Mouse (Mus musculus) urinary bladder, postnatal 25 days (tissue): Measurements from ENCODE around the gene Klk7.
A peak's percentile ranks its signal among the peaks of the same experiment; 100 is the strongest.

ENCODE experiments used
- DNase-seq: peaks from one replicate; pipeline ENCODE4 v3.0.0; 2022; ENCODE audit warnings: low spot score

Klk7 gene

DNA sequence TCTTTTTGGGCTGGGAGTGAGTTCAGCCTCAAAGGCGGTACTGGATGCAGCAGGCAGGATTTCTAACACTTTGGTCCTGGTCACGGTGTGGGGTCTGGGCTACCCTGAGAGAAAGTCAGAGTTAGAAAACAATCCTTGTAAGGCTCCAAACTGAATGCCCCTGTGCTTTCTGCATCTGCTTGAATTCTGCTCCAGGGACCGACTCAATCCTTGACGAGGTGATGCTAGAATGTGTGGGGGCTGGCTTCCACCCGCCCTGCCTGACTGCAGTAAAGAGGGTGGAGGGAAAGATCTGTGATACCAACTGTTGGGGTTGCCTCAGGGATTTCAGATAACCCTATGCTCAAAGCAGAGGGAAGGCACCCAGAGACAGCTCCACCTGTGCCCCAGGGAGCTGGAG lies at the start of gene Klk7:
Klk7 (plus strand) TSS at position 301 of the 400 bp plus-strand sequence.
- no peak for DNase-seq

DNA sequence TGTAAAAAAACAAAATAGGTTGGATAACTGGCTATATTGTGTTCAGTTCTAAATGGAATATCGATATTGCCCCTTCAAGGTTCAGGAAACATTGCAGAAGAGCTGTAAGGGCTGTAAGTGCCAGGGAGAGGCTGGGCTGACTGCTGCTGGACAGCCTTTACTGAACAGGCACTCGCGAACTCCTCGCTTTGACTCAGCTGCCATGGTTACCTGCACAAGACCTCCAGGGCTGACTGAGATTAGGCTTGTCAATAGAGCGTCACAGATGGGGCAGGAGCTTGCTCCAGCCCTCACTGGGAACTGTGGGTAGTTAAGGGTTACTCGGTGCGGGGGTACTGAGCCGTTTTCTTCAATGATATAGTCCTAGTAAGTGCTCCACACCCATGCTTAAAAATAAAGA lies 44.6 kb upstream of the Klk7 start:
- no peak for DNase-seq

DNA sequence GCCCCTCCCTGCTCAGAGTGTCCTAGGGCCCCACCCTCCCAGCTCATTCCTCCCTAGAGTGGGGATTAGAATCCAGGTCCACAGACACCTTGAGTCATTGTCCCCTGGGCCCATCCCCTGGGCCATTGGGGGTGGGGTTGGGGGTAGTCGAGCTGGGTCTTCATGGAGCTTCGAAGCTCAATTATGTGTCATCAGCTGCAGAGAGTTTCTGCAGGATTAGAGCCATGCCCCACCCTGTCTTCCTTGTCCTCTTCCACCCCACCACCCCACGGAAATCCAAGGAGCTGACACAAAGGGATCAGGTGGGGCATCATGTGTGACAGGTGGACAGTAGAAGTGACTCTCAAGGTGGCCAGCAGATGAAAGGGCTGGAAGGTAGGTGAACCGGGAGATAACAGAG lies 42.5 kb upstream of the Klk7 start, which contains the start of gene Klk12:
Klk12 (plus strand) TSS at position 301 of the 400 bp plus-strand sequence.
- DNase-seq: no peak

DNA sequence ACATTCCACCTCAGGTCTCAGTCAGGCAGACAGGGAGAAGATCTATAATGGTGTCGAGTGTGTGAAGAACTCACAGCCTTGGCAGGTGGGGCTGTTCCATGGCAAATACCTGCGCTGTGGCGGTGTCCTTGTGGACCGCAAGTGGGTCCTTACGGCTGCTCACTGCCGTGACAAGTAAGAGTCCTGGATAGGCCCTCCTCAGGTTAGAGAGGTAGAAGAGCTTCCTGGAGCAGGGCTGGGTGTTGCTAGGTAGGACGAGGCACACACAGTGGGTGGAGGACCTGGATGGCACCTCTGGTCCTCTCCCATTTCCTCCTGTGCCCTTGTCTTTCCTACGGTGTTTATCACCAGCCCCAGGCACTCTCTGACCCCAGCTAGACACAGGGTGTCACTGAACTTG lies 41.5 kb upstream of the Klk7 start:
- no peak for DNase-seq

DNA sequence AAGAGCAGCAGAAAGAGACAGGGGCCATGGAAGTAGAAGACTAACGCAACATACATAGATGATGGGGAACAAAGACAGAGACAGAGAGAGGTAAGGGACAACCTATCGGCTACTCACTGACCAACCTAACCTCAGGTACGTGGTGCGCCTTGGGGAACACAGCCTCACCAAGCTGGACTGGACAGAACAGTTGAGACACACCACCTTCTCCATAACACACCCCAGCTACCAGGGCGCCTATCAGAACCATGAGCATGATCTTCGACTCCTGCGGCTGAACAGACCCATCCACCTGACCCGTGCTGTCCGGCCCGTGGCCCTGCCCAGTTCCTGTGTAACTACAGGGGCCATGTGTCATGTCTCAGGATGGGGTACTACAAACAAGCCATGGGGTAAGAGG lies 40.4 kb upstream of the Klk7 start:
- DNase-seq: no peak

DNA sequence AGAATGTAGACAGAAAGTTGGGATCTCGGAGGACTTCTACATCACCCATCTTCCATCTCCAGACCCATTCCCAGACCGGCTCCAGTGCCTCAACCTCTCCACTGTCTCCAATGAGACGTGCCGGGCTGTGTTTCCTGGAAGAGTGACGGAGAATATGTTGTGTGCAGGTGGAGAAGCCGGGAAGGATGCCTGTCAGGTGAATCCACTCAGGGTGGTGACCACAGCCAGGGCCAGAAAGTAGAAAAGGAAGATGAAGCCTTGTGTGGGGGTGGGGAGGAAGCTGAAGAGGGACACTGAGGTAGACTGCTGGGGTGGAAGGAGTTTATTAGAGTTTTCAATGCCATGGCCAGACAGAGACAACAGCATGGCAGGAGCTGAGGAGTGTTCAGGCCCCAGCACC lies 39.2 kb upstream of the Klk7 start:
- no peak for DNase-seq

DNA sequence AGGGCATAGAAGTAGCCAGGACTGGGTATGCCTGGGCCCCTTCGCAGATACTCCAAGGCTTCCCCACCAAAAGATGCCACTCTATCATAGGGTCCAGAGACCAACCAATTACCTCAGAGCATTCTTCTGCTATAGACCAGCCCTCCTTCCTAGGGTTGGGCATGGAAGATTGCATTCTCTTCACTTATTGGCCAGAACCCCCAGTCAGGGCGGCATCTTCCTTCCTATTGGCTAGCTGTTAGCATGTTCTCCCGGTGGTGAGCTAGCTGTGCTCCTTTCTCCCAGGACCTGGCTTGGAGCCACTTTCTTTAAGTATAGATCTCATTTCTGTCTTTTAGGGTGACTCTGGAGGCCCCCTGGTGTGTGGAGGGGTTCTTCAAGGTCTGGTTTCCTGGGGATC lies 38.2 kb upstream of the Klk7 start:
- DNase-seq: no peak

DNA sequence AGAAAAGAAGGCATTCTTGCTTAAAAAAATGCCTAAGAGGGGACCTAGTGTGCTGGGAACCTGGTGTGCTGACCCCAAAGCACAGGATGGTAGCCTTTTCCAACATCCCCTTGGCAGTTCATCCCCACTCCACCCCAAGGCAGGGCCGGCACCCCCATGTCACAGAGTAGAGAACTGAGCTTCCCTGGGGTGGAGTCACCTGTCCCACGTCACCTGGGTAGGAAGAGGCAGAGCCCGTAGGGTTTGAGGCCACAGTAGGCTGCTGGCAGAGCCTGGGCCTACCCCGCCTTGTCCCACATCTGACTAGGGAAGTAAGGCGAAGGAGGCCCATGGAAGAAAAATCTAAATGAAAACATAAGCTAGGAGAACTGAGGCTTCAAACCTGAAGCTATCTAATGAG lies 36.7 kb upstream of the Klk7 start, which contains the start of gene Klk11:
Klk11 (plus strand) TSS at position 241 of the 400 bp plus-strand sequence.
- no peak for DNase-seq

DNA sequence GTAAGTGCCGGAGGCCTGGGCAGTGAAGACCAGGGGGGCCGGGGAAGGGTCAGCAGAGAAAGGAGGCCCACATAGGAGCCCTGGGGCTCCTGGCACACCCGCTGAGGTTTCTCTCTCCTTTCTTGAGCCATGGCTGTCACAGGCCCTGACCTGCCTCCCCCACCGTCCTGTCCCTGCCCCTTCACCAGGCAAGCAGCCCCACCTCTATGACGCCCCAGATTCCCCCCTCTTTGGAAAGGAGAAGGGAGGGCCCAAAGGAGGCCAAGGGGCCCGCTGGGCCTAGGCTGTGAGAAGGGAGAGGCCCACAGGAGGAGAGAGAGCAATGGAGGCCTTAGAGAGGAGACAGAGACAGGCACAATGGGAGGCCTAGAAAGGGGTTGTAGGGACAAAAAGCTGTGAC lies 36.3 kb upstream of the Klk7 start:
- no peak for DNase-seq

DNA sequence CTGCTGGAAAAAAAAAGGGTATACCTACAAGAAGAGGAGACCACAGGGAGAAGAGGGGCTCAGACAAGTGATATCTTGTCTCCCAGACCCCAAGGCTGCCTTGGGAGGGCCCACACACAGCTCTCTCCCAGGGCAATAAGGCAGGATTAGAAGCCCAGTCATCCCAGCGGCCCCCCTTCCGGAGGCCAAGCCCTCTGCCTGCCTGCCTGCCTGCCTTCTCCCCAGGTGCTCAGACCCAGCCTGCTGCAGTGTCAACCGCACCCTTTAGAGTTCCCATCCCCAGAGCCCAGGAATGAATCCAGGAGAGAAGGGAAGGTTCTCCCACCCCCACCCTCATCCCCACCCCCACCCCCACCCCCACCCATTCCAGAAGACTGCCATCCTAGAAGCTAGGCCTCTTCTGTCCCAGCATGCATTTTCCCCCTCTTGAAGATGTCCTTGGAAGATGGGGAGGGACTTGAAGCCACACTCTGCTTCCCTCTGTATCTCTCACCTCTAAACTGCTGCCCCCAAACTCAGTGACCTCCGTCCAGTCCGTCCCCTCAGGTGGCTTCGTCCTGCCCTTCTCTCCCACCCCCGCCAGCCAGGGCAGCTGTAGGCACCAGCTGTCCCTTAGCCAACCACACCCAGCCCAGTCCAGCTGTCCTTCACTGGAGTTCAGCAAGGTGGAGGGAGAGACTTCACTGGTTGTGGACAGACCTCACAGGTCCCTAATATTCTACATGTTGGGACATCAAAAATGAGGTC lies 35.6 kb upstream of the Klk7 start:
- DNase-seq: no peak

DNA sequence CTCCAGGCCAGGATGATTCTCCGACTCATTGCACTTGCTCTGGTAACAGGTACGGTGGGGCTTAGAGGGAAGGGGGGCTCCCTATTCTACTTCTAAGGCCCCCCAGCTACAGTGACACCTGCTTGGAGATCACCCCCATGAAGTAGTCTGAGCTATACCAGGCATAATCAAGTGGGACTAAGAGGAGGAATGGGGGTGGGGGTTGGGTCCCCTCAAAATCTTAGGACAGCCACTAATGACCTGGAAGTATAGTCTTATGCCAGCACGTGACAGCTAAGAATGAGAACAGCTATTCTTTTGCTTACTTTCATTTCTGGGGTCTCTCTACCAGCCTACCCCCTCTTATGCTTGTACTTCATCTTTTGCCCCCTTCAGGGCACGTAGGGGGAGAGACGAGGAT lies 34.6 kb upstream of the Klk7 start:
- no peak for DNase-seq

DNA sequence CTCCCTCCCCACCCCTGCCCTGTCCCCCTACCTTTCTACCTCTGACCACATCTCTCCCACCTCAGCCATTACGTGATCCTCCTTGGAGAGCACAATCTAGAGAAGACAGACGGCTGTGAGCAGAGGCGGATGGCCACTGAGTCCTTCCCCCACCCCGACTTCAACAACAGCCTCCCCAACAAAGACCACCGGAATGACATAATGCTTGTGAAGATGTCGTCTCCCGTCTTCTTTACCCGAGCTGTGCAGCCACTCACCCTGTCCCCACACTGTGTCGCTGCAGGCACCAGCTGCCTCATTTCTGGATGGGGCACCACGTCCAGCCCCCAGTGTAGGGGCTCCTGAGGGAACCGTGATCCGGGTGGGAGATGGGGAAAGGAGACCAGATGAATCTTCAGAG lies 33.7 kb upstream of the Klk7 start:
- DNase-seq: no peak

DNA sequence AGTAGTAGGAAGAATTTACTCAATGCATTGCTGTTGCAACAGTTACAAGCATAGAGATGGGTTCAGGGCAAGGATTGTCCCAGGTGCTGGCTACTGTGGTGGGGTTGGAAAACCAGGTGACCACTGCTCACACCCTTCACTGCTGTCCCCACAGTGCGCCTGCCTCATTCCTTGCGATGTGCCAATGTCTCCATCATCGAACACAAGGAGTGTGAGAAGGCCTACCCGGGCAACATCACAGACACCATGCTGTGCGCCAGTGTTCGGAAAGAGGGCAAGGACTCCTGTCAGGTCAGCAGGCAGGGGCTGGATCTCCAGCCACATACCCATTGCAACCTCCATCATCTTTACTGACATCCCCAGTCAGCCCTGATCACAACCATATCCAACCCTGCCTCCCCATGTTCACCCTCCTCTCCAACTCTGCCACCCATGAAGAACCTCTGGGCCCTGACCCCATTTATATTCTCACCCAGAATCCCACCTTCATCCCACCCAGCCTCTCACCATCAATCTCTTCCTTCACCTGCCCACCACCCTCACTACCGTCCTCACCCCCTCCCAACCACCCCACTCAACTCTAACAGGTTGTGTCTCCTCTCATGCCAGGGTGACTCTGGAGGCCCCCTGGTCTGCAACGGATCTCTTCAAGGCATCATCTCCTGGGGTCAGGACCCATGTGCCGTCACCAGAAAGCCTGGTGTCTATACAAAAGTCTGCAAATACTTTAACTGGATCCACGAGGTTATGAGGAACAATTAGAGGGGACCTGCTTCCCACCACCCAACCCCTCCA lies 32.7 kb upstream of the Klk7 start:
- no peak for DNase-seq

DNA sequence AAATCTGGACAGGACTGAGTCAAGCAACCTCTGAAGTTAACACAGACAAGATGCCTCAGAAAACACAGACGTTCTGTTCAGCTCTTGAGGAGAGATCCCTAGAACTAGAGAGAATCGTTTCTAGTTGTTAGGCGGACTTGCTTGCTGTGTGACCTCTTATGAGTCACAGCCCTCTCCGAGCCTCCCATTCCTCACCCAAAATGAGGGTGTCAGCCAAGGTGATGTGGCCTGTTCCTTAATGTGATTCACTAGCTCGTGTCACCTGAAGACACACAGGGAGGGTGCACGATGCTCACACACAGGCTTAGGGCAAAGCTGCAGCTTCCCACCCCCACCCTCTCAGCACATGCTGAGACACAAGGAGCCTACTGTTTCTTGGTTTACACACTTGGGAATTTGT lies 30.9 kb upstream of the Klk7 start:
- DNase-seq: no peak

DNA sequence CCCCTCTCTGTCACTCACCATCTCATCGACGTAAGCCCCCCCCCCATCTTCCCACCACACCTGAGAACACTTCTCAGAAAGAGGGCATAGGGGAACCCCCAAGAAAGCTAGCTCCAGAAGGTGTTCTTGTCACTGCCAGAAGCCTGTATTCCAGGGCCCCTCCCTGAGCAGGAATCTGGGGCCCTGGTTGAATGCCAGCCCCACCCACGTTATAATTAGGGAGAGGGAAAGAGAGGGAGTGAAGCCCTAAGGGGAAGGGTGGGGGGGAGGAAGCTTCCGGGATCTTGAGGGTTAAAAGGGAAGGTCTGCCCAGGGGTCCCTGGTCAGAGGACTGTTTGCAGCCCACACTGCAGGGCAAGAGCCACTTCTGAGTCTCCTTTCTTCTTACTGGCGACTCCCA lies 30.3 kb upstream of the Klk7 start, which contains the start of gene Klk10:
Klk10 (plus strand) TSS at position 290 of the 400 bp plus-strand sequence.
- no peak for DNase-seq

DNA sequence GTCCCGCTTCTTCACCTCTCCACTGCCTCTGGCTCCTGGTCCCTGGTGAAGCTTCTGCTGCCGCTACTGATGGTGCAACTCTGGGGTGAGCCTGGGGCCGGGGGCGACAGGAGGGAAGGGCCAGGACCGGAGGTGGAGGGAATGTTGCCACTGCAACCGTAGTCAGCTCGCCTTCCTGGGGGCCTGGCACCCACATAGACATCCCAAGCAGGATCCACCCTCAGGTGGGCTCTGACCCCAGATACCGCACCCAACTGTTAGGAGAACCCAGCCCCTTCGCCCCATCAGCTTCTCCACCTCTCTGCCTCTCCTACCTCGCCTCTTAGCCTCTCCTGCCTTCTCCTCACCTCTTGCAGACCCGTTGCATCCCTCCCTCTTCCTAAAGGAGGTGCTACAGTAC lies 29.6 kb upstream of the Klk7 start:
- no peak for DNase-seq

DNA sequence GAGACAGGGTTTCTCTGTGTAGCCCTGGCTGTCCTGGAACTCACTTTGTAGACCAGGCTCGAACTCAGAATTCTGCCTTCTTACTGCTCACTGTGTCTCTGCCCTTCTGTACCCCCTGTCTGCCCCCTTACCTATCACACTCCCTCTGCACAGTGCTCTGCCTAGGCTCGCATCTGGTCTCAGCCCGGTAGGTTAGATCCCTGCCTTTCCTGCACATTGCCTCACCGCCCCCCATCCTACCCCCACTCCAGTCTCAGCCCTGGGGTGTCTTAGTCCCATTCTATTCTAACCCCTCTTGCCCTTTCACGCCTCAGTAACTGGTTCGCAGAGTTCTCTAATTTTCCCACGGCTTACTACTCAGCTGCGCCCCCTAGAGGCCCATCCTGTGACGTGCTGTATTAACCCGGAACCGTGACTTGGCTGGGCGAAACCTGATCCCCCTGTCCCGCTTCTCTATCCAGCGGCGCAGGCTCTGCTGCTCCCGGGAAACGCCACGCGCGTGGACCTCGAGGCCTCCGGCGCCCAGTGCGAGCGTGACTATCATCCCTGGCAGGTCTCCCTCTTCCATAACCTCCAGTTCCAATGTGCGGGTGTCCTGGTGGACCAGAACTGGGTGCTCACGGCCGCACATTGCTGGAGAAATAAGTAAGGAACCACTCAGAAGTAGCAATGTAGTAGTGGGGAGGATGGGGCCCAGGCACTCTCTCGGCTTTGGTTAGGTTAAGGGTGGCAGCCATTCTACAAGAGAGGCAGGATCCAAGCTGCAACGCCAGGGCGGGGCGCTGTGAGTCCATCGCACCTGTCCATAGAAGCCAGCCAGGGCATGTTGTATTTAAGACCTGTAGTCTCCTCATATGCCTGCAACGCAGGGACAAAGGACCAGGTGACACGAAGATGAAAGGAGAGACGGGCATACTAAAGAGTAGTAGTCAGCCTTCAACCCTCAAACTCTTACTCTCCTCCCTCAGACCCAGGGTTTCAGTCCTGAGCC lies 28.5 kb upstream of the Klk7 start:
- DNase-seq: peak; percentile 85

DNA sequence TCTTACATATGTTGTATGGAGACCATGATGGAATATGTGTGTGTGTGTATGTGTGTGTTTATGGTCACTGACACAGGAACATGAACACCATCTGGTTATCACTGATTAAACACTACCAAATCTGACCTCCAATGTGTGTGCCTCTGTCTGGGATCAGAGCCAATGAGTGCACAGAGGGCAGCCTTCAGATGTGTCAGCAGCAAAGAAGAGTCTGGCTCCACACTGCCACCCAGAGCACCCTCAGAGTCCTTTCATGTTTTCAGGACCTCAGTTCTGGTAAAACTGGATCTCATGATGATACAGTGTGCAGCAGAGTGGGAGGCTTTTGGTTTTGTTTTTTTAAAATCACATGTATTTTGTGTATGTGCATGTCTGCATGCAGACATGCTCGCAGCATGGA lies 25.8 kb upstream of the Klk7 start:
- no peak for DNase-seq

DNA sequence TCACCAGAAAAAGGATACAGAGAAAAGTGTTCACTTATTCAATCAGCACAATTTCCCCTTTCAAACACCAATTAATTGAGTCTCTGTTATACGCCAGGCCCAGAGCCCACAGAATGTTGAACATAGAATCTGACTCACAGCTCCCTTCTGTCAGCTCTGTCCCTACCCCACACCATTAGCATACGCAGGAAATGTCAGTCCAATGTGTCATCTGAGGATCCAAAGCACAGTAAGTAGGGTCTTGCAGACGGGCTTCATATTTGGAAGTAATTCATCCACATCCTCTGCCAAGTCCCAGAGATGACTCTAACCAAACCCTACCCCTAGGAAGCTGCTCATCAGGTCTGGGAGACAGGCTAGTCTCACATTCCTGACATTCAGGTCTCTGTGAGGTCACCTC lies 23.0 kb upstream of the Klk7 start:
- DNase-seq: no peak

DNA sequence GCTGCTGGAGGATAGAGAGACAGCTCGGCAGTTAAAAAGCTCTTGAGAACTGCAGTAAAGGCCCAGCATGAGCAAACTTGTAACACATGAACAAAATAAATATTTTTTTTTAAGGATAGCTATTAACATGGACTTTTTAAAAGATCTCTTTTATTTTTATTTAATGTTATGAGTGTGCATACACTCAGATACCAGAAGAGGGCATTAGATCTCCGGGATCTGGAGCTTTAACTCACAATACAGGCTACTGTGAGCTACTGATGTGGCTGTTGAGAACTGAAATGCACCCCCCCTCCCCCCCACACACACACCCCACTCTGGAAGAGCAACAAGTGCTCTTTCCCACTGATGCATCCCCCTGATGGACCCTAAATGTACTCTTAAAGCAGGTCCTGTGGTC lies 21.8 kb upstream of the Klk7 start:
- no peak for DNase-seq

DNA sequence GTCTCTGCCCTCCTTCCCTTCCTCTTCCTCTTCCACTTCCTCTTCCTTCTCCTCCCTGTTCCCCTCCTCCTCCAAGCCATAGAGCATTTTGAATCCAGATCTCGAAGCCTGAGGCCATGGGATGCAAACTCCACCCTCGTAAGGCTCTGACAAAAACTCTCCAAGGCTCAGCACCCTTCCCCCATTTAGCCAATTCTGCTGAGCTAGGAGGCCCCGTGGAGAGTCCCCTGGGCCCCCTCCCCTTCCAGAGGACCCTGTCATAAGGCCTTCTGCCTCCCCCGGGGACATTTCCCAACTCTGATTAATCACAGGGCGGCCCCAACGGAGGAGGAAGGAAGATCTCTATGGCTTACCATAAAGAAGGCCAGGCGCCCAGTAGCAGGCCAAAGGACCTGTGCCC lies 19.5 kb upstream of the Klk7 start, which contains the start of gene Klk9:
Klk9 (plus strand) TSS at position 301 of the 400 bp plus-strand sequence.
- DNase-seq: no peak

DNA sequence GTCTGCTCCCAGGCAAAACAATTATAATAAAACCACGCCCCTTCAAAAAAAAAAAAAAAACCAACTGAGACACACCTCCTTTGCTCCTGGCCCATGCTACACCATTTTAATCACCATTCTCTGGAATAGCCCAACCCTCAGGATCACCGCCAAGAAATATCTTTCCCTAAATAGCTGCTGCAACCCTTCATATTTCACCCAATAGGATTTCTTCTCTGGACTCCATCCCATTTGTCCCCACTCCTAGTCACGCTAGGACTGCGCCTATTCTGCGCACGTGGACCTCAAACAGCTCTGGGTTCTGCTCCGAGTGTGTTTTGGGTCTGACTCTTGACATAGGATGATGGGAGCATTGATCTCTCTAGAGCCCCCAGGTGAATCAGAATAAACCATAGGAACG lies 14.7 kb upstream of the Klk7 start:
- no peak for DNase-seq
